Mouse (Mus musculus): ENCODE results near the gene Ift172. TPM values are rescaled to one million over a fixed set of nuclear protein-coding genes. Genes with fewer than 3 reads are reported as not detected.
"Not testable (repeated sequence)": the region's sequence is repeated elsewhere in the genome, so short reads cannot be mapped to it uniquely, and the experiment has no call there.

Gene Ift172
- total and polyA plus RNA-seq, 3 experiments: 28.9 to 38.1 (median 30.1) TPM

DNA sequence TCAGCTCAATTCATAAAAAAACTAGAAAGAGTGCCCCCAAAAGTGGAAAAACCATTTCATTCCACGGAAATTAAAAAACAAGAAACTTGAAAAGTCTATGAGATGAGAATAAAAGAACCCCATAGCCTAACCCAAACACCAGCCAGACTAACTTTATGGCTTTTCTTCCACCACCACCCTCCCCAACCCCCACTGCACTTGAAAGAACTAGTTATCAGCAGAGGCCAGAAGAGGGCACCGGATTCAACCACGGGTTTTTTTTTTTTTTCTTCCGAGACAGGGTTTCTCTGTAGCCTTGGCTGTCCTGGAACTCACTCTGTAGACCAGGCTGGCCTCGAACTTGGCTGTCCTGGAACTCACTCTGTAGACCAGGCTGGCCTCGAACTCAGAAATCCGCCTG is 72.6 kb downstream of the Ift172 start:
- DNase-seq: no peak

DNA sequence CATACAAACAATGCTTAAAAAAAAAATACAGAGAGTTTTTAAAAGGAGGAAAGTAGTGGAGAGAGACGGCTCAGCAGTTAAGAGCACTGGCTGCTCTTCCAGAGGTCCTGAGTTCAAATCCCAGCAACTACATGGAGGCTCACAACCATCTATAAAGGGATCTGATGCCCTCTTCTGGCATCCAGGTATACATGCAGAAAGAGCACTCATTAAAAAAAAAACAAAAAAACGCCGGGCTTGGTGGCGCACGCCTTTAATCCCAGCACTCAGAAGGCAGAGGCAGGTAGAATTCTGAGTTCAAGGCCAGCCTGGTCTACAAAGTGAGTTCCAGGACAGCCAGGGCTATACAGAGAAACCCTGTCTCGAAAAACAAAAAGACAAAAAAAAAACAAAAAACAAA is 74.4 kb downstream of the Ift172 start:
- DNase-seq: not testable (repeated sequence)

DNA sequence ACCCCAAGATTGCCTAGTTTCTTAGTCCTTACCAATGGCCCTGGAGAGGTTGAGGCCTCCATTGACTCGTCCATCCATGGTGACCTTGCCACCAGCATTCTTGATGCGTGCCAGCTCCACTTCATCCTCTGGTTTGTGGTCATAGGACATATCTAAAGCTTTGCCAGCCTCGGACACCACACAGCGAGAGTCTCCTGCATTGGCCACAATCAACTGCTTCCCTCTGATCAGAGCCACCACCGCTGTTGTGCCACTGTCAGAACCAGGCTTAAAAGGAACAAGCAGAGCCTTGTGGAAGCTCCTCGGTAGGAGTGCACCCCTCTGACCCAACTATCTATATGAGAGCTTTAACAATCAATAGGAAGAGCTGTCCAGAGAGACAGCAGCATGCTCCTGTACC is 86.5 kb downstream of the Ift172 start:
- DNase-seq: peak; percentile 24

DNA sequence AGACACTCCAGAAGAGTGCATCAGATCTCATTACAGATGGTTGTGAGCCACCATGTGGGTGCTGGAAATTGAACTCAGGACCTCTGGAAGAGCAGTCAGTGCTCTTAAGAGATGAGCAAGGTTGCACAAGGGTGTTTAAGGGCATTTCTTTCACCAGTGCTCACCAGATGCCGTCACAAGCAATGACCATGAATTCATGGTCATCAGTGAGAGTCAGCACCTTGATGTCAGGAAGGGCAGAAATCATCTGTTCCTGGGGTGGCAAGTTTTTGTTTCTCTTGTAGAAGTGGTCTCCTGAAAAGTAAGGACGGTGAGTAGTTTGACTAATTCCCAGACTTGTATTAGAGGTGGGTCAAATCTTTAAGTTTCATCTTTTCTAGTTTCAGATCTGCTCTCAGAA is 87.0 kb downstream of the Ift172 start:
- DNase-seq: peak; percentile 54

Other genes starting within 250 kb of the Ift172 start
- gene Atraid, start 242.8 kb downstream of the Ift172 start, total RNA-seq (2021): 100 to 1,000 TPM; 117 to 125 TPM
- gene Atraid, start 242.8 kb downstream of the Ift172 start, polyA plus RNA-seq (2012; rRNA removed): 101 and 114 TPM in 2 replicates
- gene Slc5a6, start 242.2 kb downstream of the Ift172 start, total RNA-seq (2021): 10 to 100 TPM; 27.7 to 39.6 TPM
- 88.3 and 93.5 TPM in 2 replicates for gene Slc5a6, start 242.2 kb downstream of the Ift172 start, polyA plus RNA-seq (2012; rRNA removed)
- 10 to 100 TPM; 17.5 to 33.1 TPM for gene Cad, start 236.3 kb downstream of the Ift172 start, total RNA-seq (2021)
- 43.2 and 48.0 TPM in 2 replicates for gene Cad, start 236.3 kb downstream of the Ift172 start, polyA plus RNA-seq (2012; rRNA removed)
- not detected for gene Dnajc5g, start 184.8 kb downstream of the Ift172 start, total RNA-seq (2021)
- not detected in 2 replicates for gene Dnajc5g, start 184.8 kb downstream of the Ift172 start, polyA plus RNA-seq (2012; rRNA removed)
- not detected for gene Slc30a3, start 182.9 kb downstream of the Ift172 start, total RNA-seq (2021)
- not detected in 2 replicates for gene Slc30a3, start 182.9 kb downstream of the Ift172 start, polyA plus RNA-seq (2012; rRNA removed)
- gene Trim54, start 174.4 kb downstream of the Ift172 start, total RNA-seq (2021): not detected
- not detected in 2 replicates for gene Trim54, start 174.4 kb downstream of the Ift172 start, polyA plus RNA-seq (2012; rRNA removed)
- gene Ucn, start 152.3 kb downstream of the Ift172 start, total RNA-seq (2021): not detected
- gene Ucn, start 152.3 kb downstream of the Ift172 start, polyA plus RNA-seq (2012; rRNA removed): not detected in 2 replicates
- gene Mpv17, start 136.9 kb downstream of the Ift172 start, total RNA-seq (2021): 10 to 100 TPM; 71.0 to 72.1 TPM
- 127 and 137 TPM in 2 replicates for gene Mpv17, start 136.9 kb downstream of the Ift172 start, polyA plus RNA-seq (2012; rRNA removed)
- gene Gm29609, start 111.2 kb downstream of the Ift172 start, total RNA-seq (2021): 1 to 10 TPM; 1.1 to 1.4 TPM
- 0.52 and 0.94 TPM in 2 replicates for gene Gm29609, start 111.2 kb downstream of the Ift172 start, polyA plus RNA-seq (2012; rRNA removed)
- gene Gtf3c2, start 111.0 kb downstream of the Ift172 start, total RNA-seq (2021): 10 to 100 TPM; 51.9 to 67.4 TPM
- 34.8 and 47.8 TPM in 2 replicates for gene Gtf3c2, start 111.0 kb downstream of the Ift172 start, polyA plus RNA-seq (2012; rRNA removed)
- gene Snx17, start 97.9 kb downstream of the Ift172 start, total RNA-seq (2021): 100 to 1,000 TPM in 1 of 2 experiments, 10 to 100 TPM in 1; 85.7 to 115 TPM
- gene Snx17, start 97.9 kb downstream of the Ift172 start, polyA plus RNA-seq (2012; rRNA removed): 85.1 and 92.2 TPM in 2 replicates
- gene Eif2b4, start 97.7 kb downstream of the Ift172 start, total RNA-seq (2021): 10 to 100 TPM; 39.5 to 45.7 TPM
- 26.8 and 35.7 TPM in 2 replicates for gene Eif2b4, start 97.7 kb downstream of the Ift172 start, polyA plus RNA-seq (2012; rRNA removed)
- 10 to 100 TPM; 28.5 to 29.5 TPM for gene Zfp513, start 88.8 kb downstream of the Ift172 start, total RNA-seq (2021)
- 75.5 and 77.8 TPM in 2 replicates for gene Zfp513, start 88.8 kb downstream of the Ift172 start, polyA plus RNA-seq (2012; rRNA removed)
- 100 to 1,000 TPM; 105 TPM for gene Ppm1g, start 70.4 kb downstream of the Ift172 start, total RNA-seq (2021)
- gene Ppm1g, start 70.4 kb downstream of the Ift172 start, polyA plus RNA-seq (2012; rRNA removed): 174 and 197 TPM in 2 replicates
- 10 to 100 TPM; 78.2 to 84.9 TPM for gene Nrbp1, start 50.3 kb downstream of the Ift172 start, total RNA-seq (2021)
- 180 and 229 TPM in 2 replicates for gene Nrbp1, start 50.3 kb downstream of the Ift172 start, polyA plus RNA-seq (2012; rRNA removed)
- gene Gm9970, start 49.9 kb downstream of the Ift172 start, total RNA-seq (2021): not detected
- gene Gm9970, start 49.9 kb downstream of the Ift172 start, polyA plus RNA-seq (2012; rRNA removed): 3.7 and 3.9 TPM in 2 replicates
- gene Krtcap3, start 39.4 kb downstream of the Ift172 start, total RNA-seq (2021): 1 to 10 TPM; 2.2 to 4.5 TPM
- 13.3 and 13.6 TPM in 2 replicates for gene Krtcap3, start 39.4 kb downstream of the Ift172 start, polyA plus RNA-seq (2012; rRNA removed)
- 10 to 100 TPM; 11.1 to 20.8 TPM for gene Fndc4, start 5.0 kb upstream of the Ift172 start, total RNA-seq (2021)
- gene Fndc4, start 5.0 kb upstream of the Ift172 start, polyA plus RNA-seq (2012; rRNA removed): 25.0 and 28.6 TPM in 2 replicates
- under 1 TPM in 1 of 2 experiments, not detected in 1; 0.61 TPM for gene Gckr, start 6.3 kb upstream of the Ift172 start, total RNA-seq (2021)
- gene Gckr, start 6.3 kb upstream of the Ift172 start, polyA plus RNA-seq (2012; rRNA removed): 0.13 and 0.20 TPM in 2 replicates
- gene Zfp512, start 161.3 kb upstream of the Ift172 start, total RNA-seq (2021): 10 to 100 TPM; 14.2 to 22.2 TPM
- 4.9 and 5.1 TPM in 2 replicates for gene Zfp512, start 161.3 kb upstream of the Ift172 start, polyA plus RNA-seq (2012; rRNA removed)
- gene 4930548H24Rik, start 194.6 kb upstream of the Ift172 start, total RNA-seq (2021): under 1 TPM in 1 of 2 experiments, not detected in 1; 0.14 TPM
- gene 4930548H24Rik, start 194.6 kb upstream of the Ift172 start, polyA plus RNA-seq (2012; rRNA removed): not detected in 2 replicates
- 10 to 100 TPM; 28.6 to 36.3 TPM for gene Gpn1, start 203.6 kb upstream of the Ift172 start, total RNA-seq (2021)
- 38.4 and 48.8 TPM in 2 replicates for gene Gpn1, start 203.6 kb upstream of the Ift172 start, polyA plus RNA-seq (2012; rRNA removed)
- gene Slc4a1ap, start 235.9 kb upstream of the Ift172 start, total RNA-seq (2021): 10 to 100 TPM; 27.9 to 31.2 TPM
- gene Slc4a1ap, start 235.9 kb upstream of the Ift172 start, polyA plus RNA-seq (2012; rRNA removed): 13.9 and 16.4 TPM in 2 replicates
- gene Supt7l, start 236.7 kb upstream of the Ift172 start, total RNA-seq (2021): 10 to 100 TPM; 15.7 to 20.1 TPM
- gene Supt7l, start 236.7 kb upstream of the Ift172 start, polyA plus RNA-seq (2012; rRNA removed): 11.7 and 13.0 TPM in 2 replicates

Measured in adrenal gland, adult 2 months (tissue).